Mouse (Mus musculus) spleen, adult 2 months (tissue): Measurements from ENCODE around the gene Cmtm3.

Experiments
- CTCF ChIP-seq: fragments of 200-500 bp; IDR thresholded peaks from 2 replicates; pipeline ENCODE4 v1.5.1; 2011; ENCODE audit warnings: mild to moderate bottlenecking, inconsistent platforms; ENCODE audit not compliant: insufficient read depth, insufficient read length, insufficient replicate concordance; ENCODE audit errors: extremely low read depth
- POLR2A ChIP-seq: fragments of 200-500 bp; IDR thresholded peaks from 2 replicates; pipeline ENCODE4 v1.6.1; 2011; ENCODE audit warnings: low read depth, low read length, inconsistent platforms

- no peak for TF ChIP-seq CTCF
- no peak for TF ChIP-seq POLR2A
These were observed 3.2 kb downstream of the Cmtm3 start for GRCm38 (mm10) chr8:104342426-104342825.
